Mouse (Mus musculus) limb, embryonic 14.5 days (tissue): Measurements from ENCODE around the gene Atp6v1b1. TPM values are rescaled to one million over a fixed set of nuclear protein-coding genes. Genes with fewer than 3 reads are reported as not detected.

Experiments
- ATAC-seq: fragments of 200-750 bp; cut with Nextera tagmentation; 2 replicates; pipeline ENCODE4 v1.8.0; 2017; ENCODE audit warnings: low read depth, moderate number of reproducible peaks, moderate TSS enrichment; ENCODE audit not compliant: low FRiP score
- DNase-seq: peaks from one replicate; pipeline ENCODE4 v3.0.0-alpha.2; 2015; ENCODE audit warnings: low spot score
- H3K27ac ChIP-seq: fragments of 300-500 bp; sonication (generic); replicated peaks from 2 replicates; pipeline ENCODE4 v1.5.1; 2014; ENCODE audit warnings: low read depth, mild to moderate bottlenecking, low read length, moderate library complexity, mixed read lengths
- H3K27me3 ChIP-seq: fragments of 300-500 bp; sonication (generic); 2 replicates; pipeline ENCODE4 v1.6.1; 2014; ENCODE audit warnings: low read length, mixed read lengths; ENCODE audit not compliant: control insufficient read depth, insufficient read depth
- H3K36me3 ChIP-seq: fragments of 300-500 bp; sonication (generic); 2 replicates; pipeline ENCODE4 v1.6.1; 2014; ENCODE audit warnings: mild to moderate bottlenecking, low read length, moderate library complexity, mixed read lengths; ENCODE audit not compliant: control insufficient read depth, insufficient read depth
- H3K4me1 ChIP-seq: fragments of 300-500 bp; sonication (generic); 2 replicates; pipeline ENCODE4 v1.6.1; 2014; ENCODE audit warnings: antibody characterized with exemption, low read length, mixed read lengths; ENCODE audit not compliant: control insufficient read depth, insufficient read depth
- H3K4me2 ChIP-seq: fragments of 300-500 bp; sonication (generic); replicated peaks from 2 replicates; pipeline ENCODE4 v1.6.1; 2014; ENCODE audit warnings: low read depth, mild to moderate bottlenecking, low read length, moderate library complexity; ENCODE audit not compliant: severe bottlenecking
- H3K4me3 ChIP-seq: fragments of 300-500 bp; sonication (generic); replicated peaks from 2 replicates; pipeline ENCODE4 v1.5.1; 2014; ENCODE audit warnings: low read length
- H3K9ac ChIP-seq: fragments of 300-500 bp; sonication (generic); 2 replicates; pipeline ENCODE4 v1.6.1; 2014; ENCODE audit warnings: mild to moderate bottlenecking, low read depth, low read length, moderate library complexity; ENCODE audit not compliant: severe bottlenecking
- H3K9me3 ChIP-seq: fragments of 300-500 bp; sonication (generic); 2 replicates; pipeline ENCODE4 v1.6.1; 2016; ENCODE audit warnings: low read length; ENCODE audit not compliant: control insufficient read depth
- POLR2A ChIP-seq: fragments of 200-500 bp; IDR thresholded peaks from 2 replicates; pipeline ENCODE4 v1.8.0; 2012; ENCODE audit warnings: inconsistent platforms, mild to moderate bottlenecking, moderate library complexity, borderline replicate concordance; ENCODE audit not compliant: insufficient read depth, insufficient read length; ENCODE audit errors: extremely low read depth
- WGBS: fragments of 180-500 bp; shearing (Covaris S2); extraction: QIAGEN DNeasy Blood & Tissue Kit; methylation state at CpG from one replicate; pipeline ENCODE4 v1.1.7; 2014; 5-methylcytosine and 5-hydroxymethylcytosine counted together
- polyA plus RNA-seq, 2 experiments: library from polyadenylated mRNA; depleted of rRNA in 1 of 2; stranded (reverse) in 1 of 2; unstranded in 1 of 2; fragments of >200 nt; fragmentation: Nextera tagmentation in 1 of 2; extraction: Ambion mirVana in 1 of 2; gene quantifications; 2 replicates each; pipeline versions ENCODE4 v1.2.1 to v1.2.3; 2012 to 2014

Gene Atp6v1b1
- polyA plus RNA-seq, 2 experiments, result 0.05 TPM; not detected in 1

DNA sequence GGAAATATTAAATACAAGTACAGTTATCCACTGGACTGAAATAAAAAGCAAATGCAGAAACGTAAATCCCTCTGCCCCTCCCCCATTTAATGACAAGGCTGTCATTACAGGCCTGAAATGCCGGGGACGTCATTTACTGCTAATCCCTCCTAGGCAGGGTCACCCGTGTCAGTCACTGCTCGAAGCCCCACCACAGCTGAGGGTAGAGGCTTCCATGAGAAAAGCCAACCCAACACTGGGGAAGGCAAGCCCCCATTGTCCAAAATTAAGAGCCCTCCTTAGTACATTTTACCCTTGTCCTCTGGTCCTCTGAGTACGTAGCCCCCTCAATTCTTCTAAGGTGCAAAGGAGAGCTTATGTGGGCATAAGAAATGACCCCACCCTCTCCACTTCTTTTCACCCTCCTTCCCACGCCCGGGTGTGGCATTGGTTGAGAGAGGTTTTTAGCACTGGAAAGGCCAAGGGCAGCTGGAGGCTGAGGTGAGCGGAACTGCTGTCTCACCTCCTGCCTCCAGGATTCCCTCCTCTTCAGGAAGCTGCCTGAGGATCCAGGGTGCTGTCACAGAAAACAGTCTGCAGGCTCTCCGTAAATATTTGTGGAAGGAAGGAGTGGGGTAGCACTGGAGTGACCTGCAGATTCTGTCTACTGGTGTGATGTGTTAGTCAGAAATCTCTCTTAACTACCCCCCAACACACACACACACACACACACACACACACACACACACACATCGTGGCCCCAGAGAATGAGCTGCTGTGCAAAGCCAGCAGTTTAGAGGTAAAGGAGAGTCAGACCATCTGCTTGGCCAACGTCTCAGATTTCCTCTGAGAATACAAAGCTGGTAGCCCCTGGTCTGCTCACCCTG is 29.3 kb upstream of the Atp6v1b1 start:
- Histone ChIP-seq H3K4me3 (no peak overlapping the region), H3K9ac (no peak overlapping the region), H3K4me2 (no peak overlapping the region), H3K27ac (no peak overlapping the region), H3K4me1 (peaks cover 17% of the 10 kb centered on the region), H3K36me3 (no peaks in the 10 kb centered on the region), H3K9me3 (no peaks in the 10 kb centered on the region), H3K27me3 (peaks cover 99% of the 10 kb centered on the region)
- TF ChIP-seq POLR2A, result no peak
- DNase-seq (no peak), ATAC-seq (no peak)
- 7% methylated on average over 12 of the region's 12 CpGs for WGBS

DNA sequence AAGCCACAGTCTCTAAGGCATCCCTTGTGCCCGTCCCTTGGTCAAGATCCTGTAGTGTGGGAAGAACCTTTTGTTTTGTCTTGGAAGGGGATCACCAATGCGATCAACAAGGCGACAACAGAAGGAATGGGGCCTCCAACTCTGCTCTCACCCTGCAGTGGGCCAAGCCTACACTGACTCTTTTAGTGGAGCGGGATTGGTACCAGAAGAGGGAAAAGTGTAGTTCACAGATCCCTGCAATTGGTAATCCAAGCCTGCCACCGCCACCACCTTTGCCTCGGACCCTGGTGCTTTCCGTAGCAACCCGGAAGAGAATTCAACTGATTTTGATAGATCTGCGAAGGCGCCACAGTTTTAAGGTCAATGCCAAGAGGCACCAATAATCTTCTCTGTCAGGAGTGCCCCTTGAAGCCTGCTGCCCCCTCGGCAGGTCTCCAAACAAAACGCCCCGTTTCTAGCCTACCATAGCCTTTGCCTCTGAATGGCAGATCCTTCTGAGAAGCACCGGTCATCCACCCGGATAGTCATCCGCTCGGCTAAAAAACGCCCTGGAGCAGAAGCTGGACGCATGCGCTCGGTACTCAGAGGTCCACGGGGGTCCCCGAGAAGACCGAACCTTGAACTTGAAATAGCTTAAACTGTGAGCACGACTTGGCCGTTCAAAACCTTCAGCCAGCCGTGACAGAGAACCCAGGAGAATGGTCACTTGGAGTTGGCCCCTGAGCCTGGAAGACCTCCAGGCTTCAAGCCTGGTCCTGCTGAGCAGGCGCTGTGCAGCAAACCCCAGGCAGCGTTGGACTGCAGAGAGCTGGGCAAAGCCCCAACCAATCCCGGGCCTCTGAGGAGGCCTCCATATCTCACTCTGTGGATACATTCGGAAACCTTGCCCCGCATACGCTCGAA is 28.3 kb upstream of the Atp6v1b1 start:
- Histone ChIP-seq H3K27me3 (peaks cover 98% of the 10 kb centered on the region), H3K4me2 (no peak overlapping the region), H3K36me3 (no peaks in the 10 kb centered on the region), H3K9ac (no peak overlapping the region), H3K27ac (no peak overlapping the region), H3K4me3 (no peak overlapping the region), H3K4me1 (peaks cover 17% of the 10 kb centered on the region), H3K9me3 (no peaks in the 10 kb centered on the region)
- no peak for TF ChIP-seq POLR2A
- DNase-seq (no peak), ATAC-seq (no peak)
- 4% methylated on average over 34 of the region's 34 CpGs for WGBS

DNA sequence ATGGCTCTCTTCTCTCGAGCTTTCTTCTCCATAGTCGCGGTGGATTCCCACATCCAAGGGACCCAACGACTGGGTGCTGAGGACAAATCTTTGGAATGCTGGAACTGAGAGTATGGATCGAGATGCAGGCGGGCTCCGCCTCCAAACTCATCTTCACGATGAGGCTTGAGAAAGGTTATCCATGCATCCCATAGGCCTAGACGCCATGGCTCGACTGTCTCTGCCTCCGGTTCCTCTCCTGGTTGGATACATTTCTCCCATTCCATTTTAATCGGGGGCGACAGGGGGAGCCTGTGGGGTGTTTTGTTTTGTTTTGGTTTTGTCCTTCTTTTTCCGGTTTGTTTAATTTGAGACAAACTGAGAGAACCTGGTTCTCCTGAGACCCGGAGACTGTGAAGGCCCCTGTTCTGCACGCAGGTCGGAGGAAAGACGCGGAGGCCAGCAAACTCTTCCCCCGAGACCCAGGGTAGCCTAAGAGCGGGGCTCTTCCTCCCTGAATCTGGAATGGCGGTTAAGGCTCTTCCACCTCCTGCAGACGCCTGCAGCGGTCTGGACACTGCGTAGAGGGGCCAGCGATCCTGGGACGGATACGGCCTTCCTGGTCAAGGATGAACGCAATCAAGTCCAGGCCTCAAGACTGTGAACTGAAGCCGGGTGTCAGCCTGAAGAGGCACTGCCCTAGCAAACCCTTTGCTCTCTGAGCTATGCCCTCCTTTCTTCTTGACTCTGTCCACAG is 27.2 kb upstream of the Atp6v1b1 start:
- Histone ChIP-seq H3K4me3 (no peak overlapping the region; the same call in none of the 2 replicates), H3K36me3 (no peaks in the 10 kb centered on the region), H3K9ac (no peak overlapping the region), H3K4me1 (peaks cover 17% of the 10 kb centered on the region), H3K27me3 (peaks cover 97% of the 10 kb centered on the region), H3K9me3 (no peaks in the 10 kb centered on the region), H3K4me2 (no peak overlapping the region), H3K27ac (no peak overlapping the region)
- 2% methylated on average over 30 of the region's 30 CpGs for WGBS
- DNase-seq, result no peak
- TF ChIP-seq POLR2A, result no peak
- no peak for ATAC-seq

DNA sequence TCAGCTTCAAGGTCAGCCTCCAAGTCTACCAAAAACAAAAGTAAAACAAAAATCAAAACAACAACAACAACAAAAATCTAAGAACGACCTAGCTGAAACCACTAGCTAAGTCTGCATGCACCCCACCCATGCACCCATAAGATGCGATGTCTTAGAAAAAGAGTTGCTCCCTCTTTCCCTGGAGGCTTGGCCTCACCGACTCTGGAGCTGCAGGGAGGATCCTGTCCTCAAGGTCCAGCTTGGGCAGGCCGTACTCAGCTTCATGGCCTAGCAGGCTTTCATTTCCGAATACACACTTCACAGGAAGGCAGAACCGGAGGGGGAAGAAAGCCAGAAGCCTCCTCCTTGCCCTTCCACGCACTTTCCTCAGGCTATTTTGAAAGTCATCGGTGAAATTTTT is 25.8 kb upstream of the Atp6v1b1 start:
- no peak for TF ChIP-seq POLR2A
- no peak overlapping the region for H3K4me2 ChIP-seq
- H3K9ac ChIP-seq, result no peak overlapping the region
- WGBS, result 4% methylated on average over 8 of the region's 8 CpGs
- peaks cover 97% of the 10 kb centered on the region for H3K27me3 ChIP-seq
- H3K36me3 ChIP-seq, result no peaks in the 10 kb centered on the region
- no peak overlapping the region for H3K27ac ChIP-seq
- no peak for ATAC-seq
- H3K4me3 ChIP-seq, result no peak overlapping the region
- H3K4me1 ChIP-seq, result peaks cover 7% of the 10 kb centered on the region
- DNase-seq, result no peak
- no peaks in the 10 kb centered on the region for H3K9me3 ChIP-seq

DNA sequence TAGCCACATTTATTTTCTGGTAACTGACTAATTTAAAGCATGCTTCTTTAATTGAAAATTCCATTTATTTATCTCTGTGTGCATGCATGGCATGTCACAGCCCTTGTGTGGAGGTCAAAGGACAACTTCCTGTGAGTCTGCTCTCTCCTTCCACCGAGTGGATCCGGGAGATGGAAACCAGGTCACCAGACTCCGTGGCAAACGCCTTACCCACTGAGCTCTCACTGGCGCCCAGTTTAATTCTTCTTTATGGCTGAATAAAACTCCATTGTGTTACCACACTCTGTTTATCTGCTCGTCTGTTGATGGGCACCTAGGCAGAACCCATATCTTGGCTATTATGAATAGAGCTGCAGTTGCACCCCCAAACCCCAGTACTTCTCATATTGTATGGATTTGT is 20.3 kb upstream of the Atp6v1b1 start:
- 9% methylated on average over 6 of the region's 6 CpGs for WGBS
- DNase-seq (no peak), ATAC-seq (no peak)
- Histone ChIP-seq H3K4me1 (no peaks in the 10 kb centered on the region), H3K36me3 (no peaks in the 10 kb centered on the region), H3K9ac (no peak overlapping the region), H3K9me3 (no peaks in the 10 kb centered on the region), H3K4me2 (no peak overlapping the region), H3K4me3 (no peak overlapping the region), H3K27ac (no peak overlapping the region), H3K27me3 (peaks cover 58% of the 10 kb centered on the region)
- no peak for TF ChIP-seq POLR2A
